8 mouse cellular contexts compared by ENCODE assay signal in genomic region chr2:160646144-160646844, GRCm38 (mm10). TPM values are rescaled to one million over a fixed set of nuclear protein-coding genes. Genes with fewer than 3 reads are reported as not detected.
DNase-seq lines count a peak whose midpoint lies in the region; ATAC-seq and TF ChIP-seq lines count a peak whose summit lies in the region.

No protein-coding gene starts in this region.

- in situ Hi-C loops in ES-E14 (cut with MboI; ENCODE audit: low sequenced_read_pairs in 2 of 2, unreplicated experiment in 2 of 2): no loop called here

- H3K9me3 ChIP-seq in ES-E14 (ENCODE audit: control insufficient read depth, insufficient read depth, low read depth, low read length): peaks cover 1% of the 10 kb centered on the region; the same call in 1 of the 2 replicates
- H3K9me3 ChIP-seq in forebrain, embryonic 13.5 days (replicated peaks): no peaks in the 10 kb centered on the region
- H3K9me3 ChIP-seq in hindbrain, embryonic 10.5 days: no peaks in the 10 kb centered on the region

- no peak for TF ChIP-seq CTCF in brain, embryonic 14.5 days (IDR thresholded peaks at IDR 0.05; ENCODE audit: borderline replicate concordance, extremely low read depth, insufficient read depth, insufficient read length)

- TF ChIP-seq POLR2A in brain, embryonic 14.5 days (IDR thresholded peaks at IDR 0.05; ENCODE audit: borderline replicate concordance, extremely low read depth, insufficient read depth, insufficient read length, poor library complexity, severe bottlenecking): no peak

- H3K4me3 ChIP-seq in ES-E14 (ENCODE audit: insufficient read depth in 1 of 2, low read depth in 1 of 2, low read length in 2 of 2, poor library complexity in 1 of 2, severe bottlenecking in 1 of 2): peak overlapping the region; percentile 79 to 95
- H3K4me3 ChIP-seq in forebrain, embryonic 13.5 days: peak overlapping the region; percentile 100
- peak overlapping the region; percentile 99 for H3K4me3 ChIP-seq in hindbrain, embryonic 10.5 days

- H3K4me1 ChIP-seq in ES-E14 (ENCODE audit: control insufficient read depth in 2 of 2, insufficient read depth in 2 of 2, low read length in 2 of 2, poor library complexity in 1 of 2): no peaks in the 10 kb centered on the region
- H3K4me1 ChIP-seq in forebrain, embryonic 13.5 days: peaks cover 32% of the 10 kb centered on the region
- peaks cover 34% of the 10 kb centered on the region for H3K4me1 ChIP-seq in hindbrain, embryonic 10.5 days (replicated peaks)

- H3K9ac ChIP-seq in ES-E14 (ENCODE audit: insufficient read depth, low read depth, low read length, poor library complexity, severe bottlenecking): peak overlapping the region; percentile 100
- peak overlapping the region; percentile 100 for H3K9ac ChIP-seq in forebrain, embryonic 13.5 days

- H3K4me2 ChIP-seq in forebrain, embryonic 13.5 days: peak overlapping the region; percentile 90

- no peak for ATAC-seq in forebrain, embryonic 13.5 days

- H3K27me3 ChIP-seq in forebrain, embryonic 13.5 days: no peaks in the 10 kb centered on the region
- no peaks in the 10 kb centered on the region for H3K27me3 ChIP-seq in hindbrain, embryonic 10.5 days (ENCODE audit: insufficient read depth, poor library complexity, severe bottlenecking)

- peak overlapping the region; percentile 99 for H3K27ac ChIP-seq in ES-E14 (ENCODE audit: insufficient read depth, low read depth, low read length, poor library complexity, severe bottlenecking)
- H3K27ac ChIP-seq in forebrain, embryonic 13.5 days: peak overlapping the region; percentile 99
- H3K27ac ChIP-seq in hindbrain, embryonic 10.5 days: peak overlapping the region; percentile 100

- DNase-seq in ES-E14 (ENCODE audit: low read depth, low spot score): no peak
- DNase-seq in brain, embryonic 14.5 days (ENCODE audit: low read depth): peak; percentile 64
- peak; percentile 78 for DNase-seq in hindbrain, embryonic 10.5 days (ENCODE audit: low spot score)
- peak; percentile 43 to 53 for DNase-seq in layer of hippocampus, postnatal 36 days
- DNase-seq in lung, postnatal 36 days: peak; percentile 45
- peak; percentile 60 for DNase-seq in retina, postnatal 1 day
- DNase-seq in urinary bladder, adult 2 months (ENCODE audit: low spot score): peak; percentile 52

- WGBS in forebrain, embryonic 13.5 days: 1% methylated on average over 72 of the region's 76 CpGs
- WGBS in hindbrain, embryonic 10.5 days: under 1% methylated on average over 76 of the region's 76 CpGs

- peaks cover 4% of the 10 kb centered on the region; the same call in 1 of the 2 replicates for H3K36me3 ChIP-seq in ES-E14 (ENCODE audit: control insufficient read depth, insufficient read depth, low read length, poor library complexity, severe bottlenecking)
- H3K36me3 ChIP-seq in forebrain, embryonic 13.5 days (ENCODE audit: poor library complexity, severe bottlenecking): no peaks in the 10 kb centered on the region
- peaks cover 17% of the 10 kb centered on the region; the same call in 1 of the 2 replicates for H3K36me3 ChIP-seq in hindbrain, embryonic 10.5 days

TF ChIP-seq in ES-E14, 5 proteins besides CTCF, POLR2A, EP300 and RAD21:
- no peak for TF ChIP-seq ZC3H11A (IDR thresholded peaks at IDR 0.05; ENCODE audit: borderline replicate concordance, low read depth, low read length)
- TF ChIP-seq HCFC1 (IDR thresholded peaks at IDR 0.05; ENCODE audit: borderline replicate concordance, insufficient read depth, low read length): 0 out of 2 replicates have a peak, but pooled peaks have one; percentile 14

RNA-seq across cellular contexts. Expression of gene Top1, which starts 0.6 kb away (rescaled TPM):
- 39.3 and 52.7 TPM in 2 replicates for total RNA-seq in ES-E14 (2012; rRNA removed)
- polyA plus RNA-seq in brain, embryonic 14.5 days (2012; rRNA removed): 42.7 and 63.9 TPM in 2 replicates
- polyA plus RNA-seq in forebrain, embryonic 13.5 days (2015; fragmentation: Nextera tagmentation; extraction: Ambion mirVana): 126 and 149 TPM in 2 replicates
- 79.4 and 105 TPM in 2 replicates for polyA plus RNA-seq in hindbrain, embryonic 10.5 days (2016; fragmentation: Nextera tagmentation; extraction: Ambion mirVana)
- total RNA-seq in layer of hippocampus, postnatal 36 days (2021): 10 to 100 TPM; 91.1 to 99.3 TPM
- 23.6 and 30.7 TPM in 2 replicates for polyA plus RNA-seq in urinary bladder, adult 2 months (2012; rRNA removed)
